Mouse (Mus musculus) A20 (cell line): ENCODE measurements around the gene Slc25a12.
"Not testable (repeated sequence)": the region's sequence is repeated elsewhere in the genome, so short reads cannot be mapped to it uniquely, and the experiment has no call there.

Experiments used
- DNase-seq: peaks from one replicate; pipeline ENCODE4 v3.0.0-alpha.2; 2011; ENCODE audit warnings: low read depth, low spot score

Gene Slc25a12

DNA sequence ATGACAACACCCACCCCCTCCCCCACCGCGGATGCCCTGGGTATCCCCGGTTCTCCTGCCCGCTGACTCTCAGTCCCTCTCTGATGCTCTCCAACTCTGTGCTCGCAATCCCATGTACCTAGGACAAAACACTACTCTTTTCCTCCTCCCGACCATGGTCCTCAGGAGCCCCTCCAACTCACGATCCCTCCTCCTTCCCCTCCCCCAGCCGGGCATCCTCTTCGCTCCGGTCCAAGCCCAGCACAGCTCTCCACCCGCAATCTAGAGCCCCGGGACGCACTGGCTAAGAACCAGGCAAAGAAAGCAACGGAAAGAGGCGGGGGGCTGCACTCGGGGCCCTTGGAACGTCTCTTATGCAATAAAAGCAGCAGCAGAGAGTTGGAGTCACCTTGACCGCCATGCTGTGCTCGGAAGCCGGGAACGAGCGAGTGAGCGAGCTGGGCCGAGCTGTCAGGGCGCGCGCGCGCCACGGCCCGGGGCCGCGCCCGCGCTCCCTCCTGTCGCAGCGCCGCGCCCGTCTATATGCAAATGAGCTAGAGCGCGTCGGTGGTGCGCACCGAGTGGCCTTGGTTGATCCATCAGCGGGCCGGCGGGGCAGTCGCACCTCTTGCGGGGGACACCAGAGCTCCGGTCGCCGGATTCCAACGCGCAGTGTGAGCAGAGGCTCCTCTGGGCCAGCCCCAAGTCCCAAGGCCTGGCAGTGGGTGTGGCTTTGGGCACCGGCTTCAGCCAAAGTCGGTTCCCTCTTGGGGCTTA, at the start of gene Slc25a12:
TSS of gene Slc25a12 (minus strand) at position 625 of the 756 bp plus-strand sequence.
- DNase-seq = peak; percentile 95

DNA sequence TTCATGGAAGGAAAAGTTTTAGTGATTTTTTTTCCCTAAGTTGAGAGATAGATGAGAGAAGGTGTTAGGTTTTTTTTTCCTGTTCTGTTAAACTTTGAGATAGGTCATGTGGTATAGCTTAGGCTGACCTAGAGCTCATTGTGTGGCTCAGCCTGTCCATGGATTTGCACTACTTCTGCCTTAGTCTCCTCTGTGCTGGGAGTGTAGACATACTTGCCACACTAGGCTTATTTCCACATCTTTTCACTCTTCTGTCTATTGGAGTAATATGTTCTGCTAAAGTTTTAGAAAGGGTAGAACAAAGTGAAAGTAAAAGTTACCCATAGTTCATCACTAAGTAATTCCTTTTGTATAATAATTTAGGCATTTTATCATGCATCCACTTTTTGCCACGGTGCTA, 38.1 kb upstream of the Slc25a12 start:
- peak; percentile 24 for DNase-seq

DNA sequence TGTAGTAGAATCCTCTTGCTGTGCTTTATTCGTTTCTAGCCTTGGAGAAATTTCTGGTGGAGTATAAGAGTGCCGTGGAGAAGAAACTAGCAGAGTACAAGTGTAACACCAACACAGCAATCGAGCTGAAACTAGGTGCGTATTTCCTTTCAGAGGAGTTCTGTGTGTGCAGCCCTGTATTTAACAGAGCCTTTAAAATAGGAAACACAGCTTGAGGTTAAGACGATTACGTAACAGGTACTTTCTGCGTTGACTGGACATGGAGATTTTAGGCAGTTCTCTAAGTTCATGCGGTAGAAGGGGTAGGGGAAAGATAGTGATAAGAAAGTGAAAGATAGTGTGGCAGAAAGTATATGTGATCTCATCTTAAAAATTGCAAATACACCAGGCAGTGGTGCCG, 22.3 kb upstream of the Slc25a12 start:
- DNase-seq = peak; percentile 67

DNA sequence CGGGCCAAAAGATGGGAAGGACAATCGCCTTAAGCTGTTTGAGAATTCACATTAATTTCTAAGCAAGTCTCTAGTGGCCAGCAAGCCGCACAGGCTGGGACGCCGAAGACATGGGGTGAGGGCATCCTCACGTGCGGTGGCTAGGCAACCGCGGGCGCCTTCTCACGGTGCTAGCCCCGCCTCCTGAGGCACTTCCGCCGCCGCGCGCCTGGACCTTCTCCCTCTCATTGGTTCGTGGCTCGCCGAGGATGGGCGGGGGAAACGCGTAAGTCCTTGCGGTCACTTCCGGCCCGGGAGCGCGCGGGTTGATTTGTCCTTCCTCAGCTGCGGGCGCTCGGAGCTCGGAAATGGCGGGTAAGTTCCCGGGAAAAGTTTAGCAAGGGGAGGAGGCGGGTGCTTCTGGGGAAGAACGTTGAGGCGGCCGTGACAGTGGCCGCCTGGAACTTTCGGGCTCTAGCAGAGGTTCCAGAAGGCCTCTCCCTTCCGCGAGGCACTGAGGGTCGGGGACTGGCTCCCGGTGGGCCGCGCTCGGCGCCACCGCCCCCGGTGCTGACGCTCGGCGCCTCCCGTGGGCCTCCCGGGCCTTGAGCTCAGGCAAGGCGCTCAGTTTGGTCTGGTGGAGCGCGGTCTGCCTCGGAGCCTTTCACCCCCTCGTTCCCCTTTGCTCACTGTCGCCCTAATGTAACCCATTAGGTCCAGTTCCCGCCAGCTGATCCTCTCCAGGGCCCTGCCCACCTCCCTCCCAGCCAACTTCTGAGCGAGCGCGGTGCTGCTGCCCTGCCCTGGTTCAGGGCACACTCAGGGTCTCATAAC, 21.6 kb upstream of the Slc25a12 start, which contains the start of gene Hat1:
TSS of gene Hat1 (plus strand) at position 8 of the 813 bp plus-strand sequence.
- DNase-seq = peak; percentile 98

DNA sequence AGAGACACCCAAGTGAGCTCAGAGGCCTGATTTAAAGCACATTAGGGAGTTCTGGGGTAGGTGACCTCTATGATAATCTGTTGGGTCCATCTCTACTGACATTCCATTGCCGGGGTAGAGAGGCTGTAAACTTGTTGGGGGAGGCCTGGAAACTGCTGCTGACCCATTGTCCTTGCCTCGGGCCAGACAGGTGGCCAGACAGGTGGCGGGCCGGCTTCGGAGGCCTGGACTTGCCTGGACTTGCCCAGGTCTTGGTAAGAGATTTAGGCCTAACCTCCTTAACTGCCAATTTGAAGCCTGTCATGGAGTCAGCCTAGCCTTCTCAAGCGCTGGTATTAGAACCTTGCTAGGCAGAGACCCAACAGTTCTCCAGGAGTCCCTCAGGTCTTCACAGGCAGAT, 20.2 kb upstream of the Slc25a12 start:
- no peak for DNase-seq

DNA sequence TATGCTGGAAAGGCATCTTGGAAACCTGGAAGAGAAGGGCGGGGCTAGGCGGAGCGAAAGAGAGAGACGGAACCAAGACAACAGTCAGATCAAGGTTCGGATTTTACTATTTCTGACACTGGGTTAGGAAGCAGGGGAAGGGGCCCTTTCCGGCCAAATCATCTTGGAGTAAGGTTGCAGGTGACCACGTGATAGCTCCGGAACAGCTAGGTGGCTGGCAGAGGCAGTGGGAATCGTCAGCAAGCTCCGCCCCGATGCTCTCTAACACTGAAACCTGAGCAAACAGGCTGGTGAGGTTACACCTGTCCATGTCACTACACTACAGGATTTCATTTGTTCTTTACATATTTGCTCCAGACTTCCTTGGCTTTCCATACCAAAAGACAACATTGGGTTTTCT, 16.3 kb upstream of the Slc25a12 start:
- DNase-seq = no peak

DNA sequence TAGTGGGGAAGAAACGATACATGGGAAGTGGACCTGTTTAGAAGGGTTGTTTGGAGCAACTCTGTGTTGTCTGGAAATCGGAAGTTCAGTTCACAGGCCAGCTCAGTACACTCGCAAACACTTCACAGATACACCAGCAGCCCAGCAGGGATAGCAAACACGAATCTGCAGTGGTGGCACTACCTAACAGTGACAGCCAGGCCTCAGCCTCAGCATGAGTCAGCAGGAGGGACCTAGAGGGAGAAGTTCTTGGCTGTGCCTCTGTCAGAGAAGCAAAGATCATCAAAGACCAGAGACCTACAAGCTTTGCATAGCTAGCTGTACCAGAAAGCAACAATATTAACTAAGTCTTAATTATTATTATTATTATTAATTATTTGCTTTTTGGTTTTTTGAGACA, 14.4 kb upstream of the Slc25a12 start:
- no peak for DNase-seq

DNA sequence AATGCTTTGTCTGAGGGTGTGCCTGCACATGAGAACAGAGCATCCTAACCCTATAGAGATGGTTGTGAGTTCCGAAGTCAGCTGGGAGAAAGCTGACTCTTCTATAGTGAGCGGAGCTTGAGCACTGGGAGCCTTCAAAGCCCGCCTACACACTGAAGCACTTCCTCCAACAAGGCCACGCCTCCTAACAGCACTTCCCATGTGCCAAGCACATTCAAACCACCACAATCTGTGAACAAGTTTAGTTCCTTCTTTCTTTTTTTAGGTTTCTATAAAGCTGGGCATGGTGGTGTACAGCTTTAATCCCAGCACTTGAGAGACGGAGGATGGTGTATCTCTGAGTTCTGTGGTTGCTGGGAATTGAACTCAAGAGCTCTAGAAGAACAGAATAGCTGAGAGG, 9.9 kb upstream of the Slc25a12 start:
- DNase-seq = peak; percentile 80

DNA sequence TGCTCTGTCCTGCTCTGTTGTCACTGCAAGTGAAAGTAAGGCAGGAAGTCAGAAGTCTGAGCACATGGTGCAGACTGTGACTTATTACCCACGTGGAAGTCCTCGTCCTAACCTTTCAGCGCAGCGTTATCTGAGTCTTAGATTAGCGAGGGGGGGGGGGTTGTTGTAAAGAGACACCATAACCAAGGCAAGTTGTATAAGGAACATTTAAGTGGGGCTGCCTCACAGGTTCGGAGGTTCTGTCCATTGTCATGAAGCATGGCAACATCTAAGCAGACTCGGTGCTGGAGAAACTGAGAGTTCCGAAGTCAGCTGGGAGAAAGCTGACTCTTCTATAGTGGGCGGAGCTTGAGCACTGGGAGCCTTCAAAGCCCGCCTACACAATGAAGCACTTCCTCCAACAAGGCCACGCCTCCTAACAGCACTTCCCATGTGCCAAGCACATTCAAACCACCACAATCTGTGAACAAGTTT, 8.9 kb upstream of the Slc25a12 start:
- peak; percentile 93 for DNase-seq

DNA sequence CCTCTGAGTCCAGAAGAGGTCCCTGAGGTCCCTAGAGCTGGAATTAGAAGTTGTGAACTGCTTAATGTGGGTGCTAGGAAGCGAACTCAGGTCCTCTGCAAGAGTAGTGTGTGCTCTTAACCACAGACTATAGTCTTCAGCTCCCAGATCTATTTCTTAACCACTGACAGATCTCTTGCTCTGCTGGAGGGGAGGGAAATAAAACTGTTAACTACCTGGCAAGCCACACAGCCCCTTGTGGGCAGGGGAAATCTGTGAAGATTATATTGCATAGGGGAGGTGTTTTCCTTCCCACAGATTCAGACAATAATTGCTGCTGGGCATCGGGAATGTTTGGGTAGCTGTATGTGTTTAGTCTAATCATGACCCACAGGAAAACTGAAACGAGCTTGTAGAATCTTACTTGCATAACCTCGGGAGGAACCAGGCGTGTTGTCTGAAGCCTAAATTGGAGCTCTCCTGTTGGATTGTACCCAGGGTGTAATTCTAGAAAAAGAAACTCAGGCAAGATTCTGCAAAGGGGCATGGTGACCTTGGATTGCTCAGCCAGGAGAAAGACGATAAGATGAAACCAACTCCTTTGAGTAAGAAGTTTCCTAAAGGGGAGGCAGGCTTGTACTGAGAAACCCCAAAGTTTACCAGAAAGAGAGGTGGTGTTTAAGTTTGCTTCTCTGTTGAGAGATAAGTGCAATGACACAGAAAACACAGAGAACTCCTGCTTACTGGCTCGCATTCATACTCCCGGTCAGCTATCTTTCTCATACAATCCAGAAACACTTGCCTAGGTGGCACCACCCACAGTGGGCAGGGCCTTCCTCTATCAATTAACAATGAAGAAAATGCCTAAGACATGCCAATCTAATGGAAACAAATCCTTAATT, 7.0 kb upstream of the Slc25a12 start:
- DNase-seq = no peak

DNA sequence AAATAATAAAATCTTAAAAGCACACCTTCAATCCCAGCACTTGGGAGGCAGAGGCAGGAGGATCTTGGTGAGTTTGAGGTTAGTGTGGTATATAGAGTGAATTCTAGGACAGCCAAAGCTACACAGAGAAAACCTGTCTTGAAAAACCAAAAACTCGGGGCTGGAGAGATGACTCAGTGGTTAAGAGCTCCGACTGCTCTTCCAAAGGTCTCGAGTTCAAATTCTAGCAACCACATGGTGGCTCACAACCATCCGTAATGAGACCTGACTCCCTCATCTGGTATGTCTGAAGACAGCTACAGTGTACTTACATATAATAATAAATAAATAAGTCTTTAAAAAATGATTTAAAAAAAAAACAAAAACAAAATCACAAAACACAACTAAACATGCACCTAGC, 4.7 kb upstream of the Slc25a12 start:
- not testable (repeated sequence) for DNase-seq

DNA sequence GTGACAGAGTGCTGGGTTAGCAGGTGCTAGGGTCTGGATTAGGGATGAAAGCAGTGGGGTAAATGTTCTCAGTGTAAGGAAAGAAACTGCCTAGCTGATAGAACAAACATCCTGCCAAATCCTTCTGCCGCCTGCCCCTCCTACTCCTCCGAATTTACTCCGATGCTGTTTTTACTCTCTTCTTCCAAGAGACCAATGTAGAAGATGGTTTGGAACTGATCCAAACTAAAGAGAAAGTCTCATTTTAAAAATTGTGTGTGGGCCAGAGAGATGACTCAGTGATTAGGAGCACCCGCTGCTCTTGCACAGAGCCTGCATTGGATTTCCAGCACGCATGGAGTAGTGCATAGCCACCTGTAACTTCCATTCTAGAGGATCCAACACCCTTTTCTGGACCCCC, 4.2 kb upstream of the Slc25a12 start:
- DNase-seq = no peak

DNA sequence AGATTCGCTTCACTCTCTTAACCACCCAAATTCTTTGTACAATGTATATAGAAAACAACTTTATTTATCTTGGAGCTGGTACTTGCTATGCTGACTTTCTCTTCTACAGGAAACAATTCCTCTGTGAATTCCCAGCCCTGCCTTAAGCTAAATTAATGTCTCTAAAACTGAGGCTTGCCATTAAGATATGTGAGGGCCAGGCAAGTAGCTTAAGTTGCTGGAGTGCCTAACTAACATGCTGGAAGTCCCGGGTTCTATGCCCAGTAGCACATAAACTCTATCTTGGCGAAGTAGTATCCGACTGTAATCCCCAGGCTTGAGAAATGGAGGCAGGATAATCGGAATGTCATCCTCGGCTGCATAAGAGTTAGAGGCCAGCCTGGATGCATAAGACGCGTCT, 537 bp upstream of the Slc25a12 start:
- no peak for DNase-seq

DNA sequence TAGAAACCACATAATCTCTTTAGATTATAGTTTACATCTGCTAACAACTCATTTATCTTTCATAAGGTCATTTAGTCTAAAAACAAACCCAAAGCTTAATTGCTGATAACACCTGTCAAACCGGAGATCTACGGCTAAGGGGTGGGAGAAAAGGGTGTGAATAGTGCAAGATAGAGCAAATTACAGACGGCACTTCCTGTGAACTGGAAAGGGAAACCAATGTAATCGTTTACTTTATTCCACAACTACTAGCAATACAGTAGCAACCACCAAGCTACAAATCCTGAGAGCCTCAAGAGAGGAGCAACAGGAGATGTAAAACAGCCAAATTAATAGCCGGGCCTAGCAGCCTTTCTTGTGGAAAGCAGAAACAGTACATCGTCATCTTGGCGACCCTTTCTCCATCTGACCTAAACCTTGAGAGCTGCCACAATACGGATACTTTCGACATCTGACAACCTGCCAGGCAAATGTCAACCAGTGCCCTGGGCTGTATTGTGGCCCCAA, 878 bp downstream of the Slc25a12 start:
- no peak for DNase-seq

DNA sequence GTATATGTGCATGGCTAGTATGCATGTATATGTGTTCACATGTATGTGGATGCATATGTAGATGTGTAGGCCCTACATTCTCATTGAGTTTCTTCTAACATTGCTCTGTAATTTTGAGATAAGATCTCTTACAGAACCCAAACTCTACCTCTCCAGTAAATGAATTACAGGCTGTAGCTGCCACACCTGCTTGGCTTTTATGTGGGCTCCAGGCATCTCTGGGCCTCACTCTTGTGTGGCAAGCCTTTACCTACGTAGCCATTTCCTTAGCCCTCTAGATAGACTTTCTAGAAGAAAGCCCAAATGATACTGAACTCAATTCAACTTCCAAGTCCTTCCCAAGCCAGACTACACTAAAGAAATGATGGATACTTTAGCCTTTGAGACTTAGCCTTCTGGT, 7.4 kb downstream of the Slc25a12 start:
- DNase-seq = no peak

DNA sequence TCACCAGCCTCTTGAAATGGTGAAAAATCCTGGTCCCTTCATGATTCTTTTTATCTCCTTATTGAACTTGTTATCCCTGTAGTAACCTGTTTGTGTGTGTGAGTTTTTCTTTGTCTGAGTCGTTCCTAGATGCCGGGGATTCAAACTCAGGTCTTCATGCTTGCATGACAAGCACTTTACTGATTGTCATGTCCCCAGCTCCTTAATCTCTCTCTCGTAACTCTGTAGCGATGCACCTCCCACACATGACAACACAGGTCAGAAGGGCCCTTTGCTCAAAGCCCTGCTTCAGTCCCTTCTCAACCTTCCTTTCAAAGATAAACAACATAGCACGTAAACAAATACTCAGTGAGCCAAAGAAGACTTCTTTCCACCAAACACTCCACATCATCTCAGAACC, 9.2 kb downstream of the Slc25a12 start:
- no peak for DNase-seq

DNA sequence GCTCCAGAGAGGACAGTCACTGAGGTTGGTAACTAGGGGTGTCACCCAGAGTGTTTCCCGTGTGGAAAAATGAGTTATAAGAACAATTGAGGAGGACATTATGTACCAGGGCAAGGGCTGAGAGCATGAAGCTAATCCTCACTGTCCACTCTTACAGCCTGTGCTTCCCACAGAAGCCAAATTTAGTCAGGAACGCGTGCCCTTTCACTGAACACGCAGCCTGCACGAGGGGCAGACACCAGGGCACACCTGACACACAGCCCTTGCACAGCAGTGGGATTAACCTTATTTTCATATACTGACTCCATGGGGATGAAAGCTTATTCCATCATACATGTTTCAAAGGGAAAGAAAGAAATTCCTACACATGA, 13.5 kb downstream of the Slc25a12 start:
- DNase-seq = no peak

DNA sequence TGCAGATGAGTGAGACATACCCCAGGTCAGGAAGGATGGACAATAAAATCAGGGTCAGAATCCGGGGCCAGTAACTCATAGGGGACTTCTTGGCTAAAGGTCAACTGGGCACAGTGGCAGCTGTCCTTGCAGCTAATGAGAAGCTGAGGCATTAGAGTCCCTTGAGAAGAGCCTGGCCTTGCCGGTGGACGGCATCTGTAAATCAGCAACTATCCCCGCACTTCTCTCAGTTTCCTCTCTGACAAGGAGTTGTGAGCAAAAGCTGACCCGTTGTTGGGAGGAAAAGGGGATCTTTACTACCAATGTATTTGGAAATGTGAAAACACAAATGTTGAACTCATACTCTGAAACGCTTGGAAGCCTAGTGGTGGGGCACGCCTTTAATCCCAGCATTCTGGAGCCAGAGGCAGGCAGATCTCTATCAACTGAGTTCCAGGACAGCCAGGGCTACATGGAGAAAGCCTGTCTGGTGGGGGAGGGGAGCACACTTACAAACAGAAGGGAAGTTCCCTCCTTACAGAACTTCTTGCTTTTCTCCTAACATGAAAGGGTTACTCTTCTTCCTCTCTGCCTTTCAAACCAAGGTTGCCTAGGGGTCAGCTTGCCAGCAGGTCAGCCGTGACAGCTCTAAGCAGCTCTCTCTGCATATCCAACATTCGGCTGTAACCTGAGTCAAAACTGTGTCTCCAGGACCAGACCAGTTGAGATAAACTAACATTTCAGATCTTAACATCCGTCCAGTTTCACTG, 14.1 kb downstream of the Slc25a12 start:
- peak; percentile 33 for DNase-seq

DNA sequence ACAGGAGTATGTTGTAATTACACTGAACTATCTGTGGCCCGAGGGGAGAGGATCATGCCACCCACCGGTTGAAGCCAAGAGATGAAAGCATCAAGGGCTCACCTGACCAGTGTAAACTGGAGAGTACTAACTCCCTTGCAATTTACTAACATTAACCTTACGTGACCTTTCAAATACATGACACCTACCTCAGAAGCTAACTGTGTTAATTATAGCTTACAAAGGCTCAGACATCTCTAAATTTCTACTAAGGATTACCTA, 15.9 kb downstream of the Slc25a12 start:
- no peak for DNase-seq

DNA sequence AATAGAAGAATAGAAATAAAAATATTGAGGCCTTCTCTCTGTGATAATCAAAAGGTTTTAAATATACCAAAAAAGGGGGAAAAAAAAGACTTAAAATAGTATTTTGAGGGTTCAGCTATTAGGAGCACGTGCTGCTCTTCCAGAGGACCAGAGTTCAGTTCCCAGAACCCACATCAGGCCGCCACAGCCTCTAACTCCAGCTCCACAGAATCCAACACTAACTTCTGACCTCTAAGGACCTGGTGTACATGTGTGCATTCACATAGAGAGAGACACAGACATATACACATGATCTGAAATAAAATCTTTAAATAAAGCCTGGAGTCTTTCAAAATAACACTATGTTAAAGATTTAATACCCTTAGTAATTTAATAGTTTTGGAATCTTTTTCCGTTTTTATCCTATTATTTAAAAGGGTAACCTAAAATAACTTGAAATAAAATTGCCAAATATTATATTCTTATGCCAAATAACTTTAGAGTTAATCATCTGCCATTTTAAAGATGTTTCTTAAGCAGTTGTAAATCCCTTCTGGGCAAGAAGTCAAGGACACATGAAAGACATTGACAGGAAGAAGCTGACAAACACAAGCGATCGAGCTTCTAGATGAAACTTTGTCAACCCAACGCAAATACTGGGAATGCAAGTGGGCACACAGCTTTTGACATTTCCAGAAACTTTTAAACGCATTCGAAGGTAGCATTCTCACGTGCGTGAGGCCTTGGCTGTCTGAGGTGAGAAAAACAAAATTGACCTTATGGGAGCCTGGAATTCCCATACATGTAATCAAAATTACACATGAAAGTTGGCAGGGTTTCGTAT, 16.4 kb downstream of the Slc25a12 start:
- no peak for DNase-seq
